Mouse (Mus musculus): Measurements from ENCODE around the gene Hist2h2aa1. TPM values are rescaled to one million over a fixed set of nuclear protein-coding genes. Genes with fewer than 3 reads are reported as not detected.
"Not testable (repeated sequence)": the region's sequence is repeated elsewhere in the genome, so short reads cannot be mapped to it uniquely, and the experiment has no call there.

Hist2h2aa1 gene
- polyA plus RNA-seq, 1 experiment from 2014 or later, result 9.9 TPM

DNA sequence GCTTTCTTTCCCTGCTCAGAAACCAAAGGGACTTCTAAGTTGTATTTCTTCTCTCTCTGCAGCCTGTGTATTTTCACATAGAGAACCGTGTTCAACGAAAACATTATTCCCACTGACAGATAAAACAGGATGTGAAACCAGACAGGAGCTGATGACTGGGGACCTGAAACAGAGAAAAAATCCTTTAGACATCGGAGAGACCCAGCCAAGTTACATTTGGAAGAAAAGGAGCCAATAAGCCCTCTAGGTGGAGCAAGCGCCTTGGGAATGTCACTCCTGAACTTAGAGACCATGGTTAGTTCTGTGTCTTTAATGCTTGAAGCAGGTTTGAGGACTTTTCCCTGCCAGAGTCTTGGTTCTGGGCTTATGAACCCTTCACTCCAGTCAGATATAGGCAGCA is 39.2 kb downstream of the Hist2h2aa1 start:
- Histone ChIP-seq H3K27ac (ENCODE audit: low read depth, low read length) (no peak overlapping the region), H3K4me3 (ENCODE audit: low read length) (no peak overlapping the region), H3K36me3 (ENCODE audit: control insufficient read depth, insufficient read depth, low read length) (no peaks in the 10 kb centered on the region), H3K9ac (ENCODE audit: low read depth, low read length) (no peak overlapping the region), H3K4me2 (ENCODE audit: low read length) (no peak overlapping the region), H3K9me3 (ENCODE audit: control insufficient read depth, low read length) (no peaks in the 10 kb centered on the region), H3K27me3 (replicated peaks; ENCODE audit: control insufficient read depth, insufficient read depth, low read length) (peaks cover 13% of the 10 kb centered on the region), H3K4me1 (ENCODE audit: control insufficient read depth, insufficient read depth, low read depth, low read length) (no peaks in the 10 kb centered on the region)
- no peak for ATAC-seq
- WGBS, result 19% methylated on average over 4 of the region's 4 CpGs

DNA sequence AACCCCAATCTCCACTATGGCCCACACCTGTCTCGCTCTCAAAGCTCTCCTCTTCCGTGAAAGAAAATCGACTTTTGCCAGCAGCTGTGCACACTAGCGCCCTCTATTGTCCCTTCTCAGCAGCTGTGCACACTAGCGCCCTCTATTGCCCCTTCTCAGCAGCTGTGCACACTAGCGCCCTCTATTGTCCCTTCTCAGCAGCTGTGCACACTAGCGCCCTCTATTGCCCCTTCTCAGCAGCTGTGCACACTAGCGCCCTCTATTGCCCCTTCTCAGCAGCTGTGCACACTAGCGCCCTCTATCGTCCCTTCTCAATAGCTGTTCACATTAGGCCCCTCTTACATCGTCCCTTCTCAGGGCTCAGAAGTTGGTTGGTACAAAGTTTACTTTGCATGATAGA is 42.0 kb downstream of the Hist2h2aa1 start:
- H3K4me1 ChIP-seq (ENCODE audit: control insufficient read depth, insufficient read depth, low read depth, low read length); H3K9ac ChIP-seq (ENCODE audit: low read depth, low read length); H3K9me3 ChIP-seq (ENCODE audit: control insufficient read depth, low read length); H3K4me3 ChIP-seq (ENCODE audit: low read length); H3K36me3 ChIP-seq (ENCODE audit: control insufficient read depth, insufficient read depth, low read length); ATAC-seq; H3K27ac ChIP-seq (ENCODE audit: low read depth, low read length); H3K4me2 ChIP-seq (ENCODE audit: low read length): not testable (repeated sequence)
- peaks cover 12% of the 10 kb centered on the region for H3K27me3 ChIP-seq (replicated peaks; ENCODE audit: control insufficient read depth, insufficient read depth, low read length)
- WGBS, result 91% methylated on average over 11 of the region's 11 CpGs

DNA sequence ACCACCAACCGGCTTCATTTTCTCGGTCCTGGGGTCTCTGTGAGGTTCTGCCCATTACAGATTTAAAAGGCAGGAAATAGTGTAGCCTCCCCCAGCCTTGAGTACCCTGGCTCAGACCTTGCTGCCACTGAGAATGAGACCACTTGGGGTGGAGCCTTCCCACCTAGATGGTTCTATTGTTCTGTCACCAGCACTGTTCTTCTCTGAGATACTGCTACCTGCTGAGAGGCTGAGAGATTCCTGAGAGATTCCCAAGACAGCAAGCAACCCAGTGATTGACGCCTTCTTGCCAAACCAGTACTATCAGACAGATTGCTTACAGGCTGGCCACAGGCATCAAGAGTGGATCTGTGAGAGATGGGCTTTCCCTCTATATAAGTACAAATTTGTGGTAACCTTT is 43.9 kb downstream of the Hist2h2aa1 start:
- Histone ChIP-seq H3K9me3 (ENCODE audit: control insufficient read depth, low read length) (no peaks in the 10 kb centered on the region), H3K4me2 (ENCODE audit: low read length) (no peak overlapping the region), H3K4me1 (ENCODE audit: control insufficient read depth, insufficient read depth, low read depth, low read length) (no peaks in the 10 kb centered on the region), H3K27me3 (replicated peaks; ENCODE audit: control insufficient read depth, insufficient read depth, low read length) (0 out of 2 replicates have a peak, but pooled peaks cover 4% of the 10 kb centered on the region), H3K36me3 (ENCODE audit: control insufficient read depth, insufficient read depth, low read length) (no peaks in the 10 kb centered on the region), H3K27ac (ENCODE audit: low read depth, low read length) (no peak overlapping the region), H3K9ac (ENCODE audit: low read depth, low read length) (no peak overlapping the region), H3K4me3 (ENCODE audit: low read length) (no peak overlapping the region)
- ATAC-seq, result no peak
- 77% methylated on average over 3 of the region's 3 CpGs for WGBS

DNA sequence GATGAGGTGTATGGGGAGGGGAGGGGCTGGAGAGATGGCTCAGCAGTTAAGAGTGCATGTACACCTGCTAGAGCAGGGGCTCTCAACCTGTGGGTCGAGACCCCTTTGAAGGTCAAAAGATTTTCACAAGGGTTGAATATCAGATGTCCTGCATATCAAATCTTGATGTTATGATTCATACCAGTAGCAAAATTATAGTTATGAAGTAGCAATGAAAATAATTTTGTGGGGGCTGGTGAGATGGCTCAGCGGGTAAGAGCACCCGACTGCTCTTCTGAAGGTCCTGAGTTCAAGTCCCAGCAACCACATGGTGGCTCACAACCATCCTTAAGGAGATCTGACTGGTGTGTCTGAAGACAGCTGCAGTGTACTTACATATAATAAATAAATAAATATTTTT is 45.4 kb downstream of the Hist2h2aa1 start:
- H3K4me3 ChIP-seq (ENCODE audit: low read length); H3K9ac ChIP-seq (ENCODE audit: low read depth, low read length); H3K4me2 ChIP-seq (ENCODE audit: low read length); H3K27ac ChIP-seq (ENCODE audit: low read depth, low read length); H3K4me1 ChIP-seq (ENCODE audit: control insufficient read depth, insufficient read depth, low read depth, low read length); H3K36me3 ChIP-seq (ENCODE audit: control insufficient read depth, insufficient read depth, low read length); H3K27me3 ChIP-seq (replicated peaks; ENCODE audit: control insufficient read depth, insufficient read depth, low read length); ATAC-seq; H3K9me3 ChIP-seq (ENCODE audit: control insufficient read depth, low read length): not testable (repeated sequence)
- WGBS, result 93% methylated on average over 3 of the region's 3 CpGs

DNA sequence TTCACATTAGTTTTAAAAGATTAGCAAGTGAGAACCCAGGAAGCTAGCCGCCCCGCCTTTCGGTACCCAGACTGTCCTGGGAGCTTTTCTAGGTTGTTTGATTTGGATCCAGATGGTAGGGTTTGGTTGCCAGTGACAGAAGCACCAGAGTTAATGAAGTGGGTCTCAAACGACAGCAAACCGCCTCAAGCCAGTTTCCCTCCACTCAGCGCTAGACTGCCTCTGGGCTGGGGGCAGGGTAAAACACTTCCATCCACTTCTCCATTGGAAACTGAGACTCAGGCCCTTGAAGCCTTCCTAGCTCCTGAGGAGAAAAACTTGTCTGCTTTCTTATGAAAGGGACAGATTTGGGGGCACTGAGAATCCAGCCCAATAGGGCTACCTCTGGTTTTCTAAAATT is 47.3 kb downstream of the Hist2h2aa1 start:
- Histone ChIP-seq H3K4me1 (ENCODE audit: control insufficient read depth, insufficient read depth, low read depth, low read length) (no peaks in the 10 kb centered on the region), H3K9me3 (ENCODE audit: control insufficient read depth, low read length) (0 out of 2 replicates have a peak, but pooled peaks cover 3% of the 10 kb centered on the region), H3K36me3 (ENCODE audit: control insufficient read depth, insufficient read depth, low read length) (no peaks in the 10 kb centered on the region), H3K27ac (ENCODE audit: low read depth, low read length) (no peak overlapping the region), H3K27me3 (replicated peaks; ENCODE audit: control insufficient read depth, insufficient read depth, low read length) (no peaks in the 10 kb centered on the region), H3K9ac (ENCODE audit: low read depth, low read length) (no peak overlapping the region), H3K4me2 (ENCODE audit: low read length) (no peak overlapping the region), H3K4me3 (ENCODE audit: low read length) (no peak overlapping the region)
- ATAC-seq, result no peak
- 69% methylated on average over 6 of the region's 6 CpGs for WGBS

DNA sequence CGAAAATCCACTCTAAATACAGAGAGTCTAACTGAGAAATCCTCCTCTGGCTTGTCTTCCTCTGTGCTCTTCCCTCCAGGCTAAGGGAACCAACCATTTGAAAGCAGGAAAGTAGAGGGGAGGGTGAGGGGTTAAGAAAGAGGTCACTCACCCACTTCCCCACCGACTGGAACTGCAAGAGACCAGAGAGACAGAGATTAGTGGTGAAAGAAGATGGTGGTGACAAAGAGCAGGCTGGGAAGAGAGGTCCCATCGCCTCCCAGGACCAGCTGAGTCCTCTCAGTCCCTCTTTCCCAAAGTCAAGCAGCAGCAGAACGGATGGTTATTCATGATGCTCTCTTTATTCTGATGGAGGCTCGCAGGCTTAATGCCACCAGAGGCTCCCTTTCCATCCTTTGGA is 48.1 kb downstream of the Hist2h2aa1 start:
- H3K9me3 ChIP-seq (ENCODE audit: control insufficient read depth, low read length), result 0 out of 2 replicates have a peak, but pooled peaks cover 3% of the 10 kb centered on the region
- 62% methylated on average over 5 of the region's 5 CpGs for WGBS
- H3K4me1 ChIP-seq (ENCODE audit: control insufficient read depth, insufficient read depth, low read depth, low read length), result no peaks in the 10 kb centered on the region
- H3K27me3 ChIP-seq (replicated peaks; ENCODE audit: control insufficient read depth, insufficient read depth, low read length), result no peaks in the 10 kb centered on the region
- H3K27ac ChIP-seq (ENCODE audit: low read depth, low read length), result no peak overlapping the region
- H3K4me2 ChIP-seq (ENCODE audit: low read length), result no peak overlapping the region
- H3K36me3 ChIP-seq (ENCODE audit: control insufficient read depth, insufficient read depth, low read length), result no peaks in the 10 kb centered on the region
- no peak for ATAC-seq
- H3K4me3 ChIP-seq (ENCODE audit: low read length), result no peak overlapping the region
- no peak overlapping the region for H3K9ac ChIP-seq (ENCODE audit: low read depth, low read length)

DNA sequence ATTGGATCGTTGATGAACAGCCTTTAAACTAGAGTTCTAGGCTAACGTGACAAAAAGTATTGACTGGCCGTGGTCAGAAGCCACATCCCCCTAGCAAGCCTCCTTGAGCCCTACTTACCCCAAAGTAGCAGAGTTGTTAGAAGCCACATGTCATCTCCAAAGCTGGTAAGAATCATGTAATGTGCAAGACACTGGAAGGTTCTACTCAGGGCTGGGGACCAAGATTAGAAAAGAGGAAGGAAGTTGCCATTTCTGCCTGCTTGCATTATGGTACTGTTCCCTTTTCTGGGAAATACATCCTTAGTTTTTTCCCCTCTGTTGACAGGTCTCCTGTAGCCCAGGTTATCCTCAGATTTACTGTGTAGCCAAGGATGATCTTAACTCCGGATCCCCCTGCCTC is 48.5 kb downstream of the Hist2h2aa1 start, which contains the start of gene Fcgr1:
Fcgr1 (minus strand) TSS at position 183 of the 400 bp plus-strand sequence.
- WGBS, result 84% methylated on average over 4 of the region's 4 CpGs
- H3K9me3 ChIP-seq (ENCODE audit: control insufficient read depth, low read length), result 0 out of 2 replicates have a peak, but pooled peaks cover 3% of the 10 kb centered on the region
- no peak for ATAC-seq
- H3K9ac ChIP-seq (ENCODE audit: low read depth, low read length), result no peak within 1 kb of the TSS
- no peaks in the 10 kb centered on the region for H3K4me1 ChIP-seq (ENCODE audit: control insufficient read depth, insufficient read depth, low read depth, low read length)
- no peak within 1 kb of the TSS for H3K4me2 ChIP-seq (ENCODE audit: low read length)
- H3K27ac ChIP-seq (ENCODE audit: low read depth, low read length), result no peak within 1 kb of the TSS
- no peaks in the 10 kb centered on the region for H3K27me3 ChIP-seq (replicated peaks; ENCODE audit: control insufficient read depth, insufficient read depth, low read length)
- no peaks in the 10 kb centered on the region for H3K36me3 ChIP-seq (ENCODE audit: control insufficient read depth, insufficient read depth, low read length)
- no peak within 1 kb of the TSS for H3K4me3 ChIP-seq (ENCODE audit: low read length)

Small RNA genes within 50 kb of the gene (microRNA-seq; reads per million reads assigned to microRNA genes)
- gene Gm44492 (not detected), gene Gm47311 (not detected), gene Gm47313 (not detected)

Other genes starting within 250 kb of the Hist2h2aa1 start
- gene Plekho1, start 249.5 kb upstream of the Hist2h2aa1 start, polyA plus RNA-seq (2015; fragmentation: Nextera tagmentation; extraction: Ambion mirVana), result 27.7 and 41.3 TPM in 2 replicates
- 58.7 and 60.8 TPM in 2 replicates for gene Vps45, start 187.0 kb upstream of the Hist2h2aa1 start, polyA plus RNA-seq (2015; fragmentation: Nextera tagmentation; extraction: Ambion mirVana)
- gene Otud7b, start 141.0 kb upstream of the Hist2h2aa1 start, polyA plus RNA-seq (2015; fragmentation: Nextera tagmentation; extraction: Ambion mirVana), result 6.5 and 8.7 TPM in 2 replicates
- gene Mtmr11, start 83.5 kb upstream of the Hist2h2aa1 start, polyA plus RNA-seq (2015; fragmentation: Nextera tagmentation; extraction: Ambion mirVana), result 12.7 and 13.9 TPM in 2 replicates
- gene Sf3b4, start 73.2 kb upstream of the Hist2h2aa1 start, polyA plus RNA-seq (2015; fragmentation: Nextera tagmentation; extraction: Ambion mirVana), result 131 and 152 TPM in 2 replicates
- 135 TPM in 2 replicates for gene Sv2a, start 64.3 kb upstream of the Hist2h2aa1 start, polyA plus RNA-seq (2015; fragmentation: Nextera tagmentation; extraction: Ambion mirVana)
- gene Bola1, start 25.8 kb upstream of the Hist2h2aa1 start, polyA plus RNA-seq (2015; fragmentation: Nextera tagmentation; extraction: Ambion mirVana), result 52.7 and 57.2 TPM in 2 replicates
- gene Hist2h2ab, start 25.6 kb upstream of the Hist2h2aa1 start, polyA plus RNA-seq (2015; fragmentation: Nextera tagmentation; extraction: Ambion mirVana), result not detected in 2 replicates
- 1.3 TPM in 1 of 2 replicates, not detected in the other for gene Hist2h2ac, start 24.6 kb upstream of the Hist2h2aa1 start, polyA plus RNA-seq (2015; fragmentation: Nextera tagmentation; extraction: Ambion mirVana)
- 4.9 and 5.5 TPM in 2 replicates for gene Hist2h2be, start 24.4 kb upstream of the Hist2h2aa1 start, polyA plus RNA-seq (2015; fragmentation: Nextera tagmentation; extraction: Ambion mirVana)
- 0.70 and 1.1 TPM in 2 replicates for gene Hist2h3c2, start 6.4 kb upstream of the Hist2h2aa1 start, polyA plus RNA-seq (2015; fragmentation: Nextera tagmentation; extraction: Ambion mirVana)
- gene Hist2h2aa2, start 5.2 kb upstream of the Hist2h2aa1 start, polyA plus RNA-seq (2015; fragmentation: Nextera tagmentation; extraction: Ambion mirVana), result 31.6 and 34.2 TPM in 2 replicates
- gene Hist2h3c1, start 1.2 kb downstream of the Hist2h2aa1 start, polyA plus RNA-seq (2015; fragmentation: Nextera tagmentation; extraction: Ambion mirVana), result 0.21 and 0.47 TPM in 2 replicates
- gene Hist2h4, start 17.8 kb downstream of the Hist2h2aa1 start, polyA plus RNA-seq (2015; fragmentation: Nextera tagmentation; extraction: Ambion mirVana), result 2.8 and 3.1 TPM in 2 replicates
- gene Hist2h3b, start 23.2 kb downstream of the Hist2h2aa1 start, polyA plus RNA-seq (2015; fragmentation: Nextera tagmentation; extraction: Ambion mirVana), result 8.1 and 8.4 TPM in 2 replicates
- gene Hist2h2bb, start 24.3 kb downstream of the Hist2h2aa1 start, polyA plus RNA-seq (2015; fragmentation: Nextera tagmentation; extraction: Ambion mirVana), result 1.5 and 2.1 TPM in 2 replicates
- 1.7 and 2.3 TPM in 2 replicates for gene Fcgr1, start 48.5 kb downstream of the Hist2h2aa1 start, polyA plus RNA-seq (2015; fragmentation: Nextera tagmentation; extraction: Ambion mirVana)
- not detected in 2 replicates for gene BC107364, start 206.8 kb downstream of the Hist2h2aa1 start, polyA plus RNA-seq (2015; fragmentation: Nextera tagmentation; extraction: Ambion mirVana)